Mouse (Mus musculus): ENCODE results near the gene Otp. TPM values are rescaled to one million over a fixed set of nuclear protein-coding genes. Genes with fewer than 3 reads are reported as not detected.
A peak's percentile ranks its signal among the peaks of the same experiment; 100 is the strongest.

The Otp gene
- polyA plus RNA-seq, 1 experiment from 2014 or later, result 2.8 TPM

DNA sequence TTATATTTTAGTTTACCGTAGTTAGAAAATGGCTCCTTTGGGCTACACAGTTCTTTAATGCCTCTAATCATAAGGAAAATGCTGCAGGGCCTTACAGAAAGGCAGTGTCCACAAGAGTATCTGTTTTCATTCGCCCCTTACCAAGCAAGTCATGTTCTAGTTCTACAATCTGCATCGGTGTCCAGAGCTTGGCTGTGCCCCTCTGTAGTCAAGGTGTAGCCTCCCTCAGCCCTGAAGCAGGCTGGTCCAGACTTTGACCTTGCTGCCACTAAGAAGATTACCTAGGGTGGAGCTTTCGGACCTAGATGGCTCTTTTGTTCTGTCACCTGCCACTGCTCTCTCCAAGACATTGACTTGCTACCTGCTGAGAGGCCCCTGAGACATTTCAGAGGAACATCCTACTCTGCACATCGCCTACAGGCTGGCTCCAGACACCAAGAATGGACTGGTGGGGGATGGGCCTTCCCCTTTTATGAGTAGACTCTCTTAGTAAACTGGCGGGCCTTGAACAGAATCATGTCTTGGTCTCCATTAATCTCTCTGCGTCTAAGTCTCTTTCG is 17.3 kb upstream of the Otp start:
- Histone ChIP-seq H3K4me3 (ENCODE audit: low read depth, low read length) (no peak overlapping the region), H3K36me3 (ENCODE audit: control insufficient read depth, insufficient read depth, low read length) (no peaks in the 10 kb centered on the region), H3K4me1 (ENCODE audit: control insufficient read depth, insufficient read depth, low read length) (peaks cover 4% of the 10 kb centered on the region; the same call in 1 of the 2 replicates), H3K9me3 (replicated peaks; ENCODE audit: control insufficient read depth, low read length) (no peaks in the 10 kb centered on the region), H3K27ac (ENCODE audit: low read depth, low read length) (no peak overlapping the region), H3K4me2 (ENCODE audit: low read length) (no peak overlapping the region), H3K9ac (ENCODE audit: low read length) (no peak overlapping the region), H3K27me3 (replicated peaks; ENCODE audit: control insufficient read depth, insufficient read depth, low read length) (peaks cover 20% of the 10 kb centered on the region)
- DNase-seq (ENCODE audit: low spot score), result no peak
- ATAC-seq, result no peak
- 52% methylated on average over 8 of the region's 8 CpGs for WGBS

DNA sequence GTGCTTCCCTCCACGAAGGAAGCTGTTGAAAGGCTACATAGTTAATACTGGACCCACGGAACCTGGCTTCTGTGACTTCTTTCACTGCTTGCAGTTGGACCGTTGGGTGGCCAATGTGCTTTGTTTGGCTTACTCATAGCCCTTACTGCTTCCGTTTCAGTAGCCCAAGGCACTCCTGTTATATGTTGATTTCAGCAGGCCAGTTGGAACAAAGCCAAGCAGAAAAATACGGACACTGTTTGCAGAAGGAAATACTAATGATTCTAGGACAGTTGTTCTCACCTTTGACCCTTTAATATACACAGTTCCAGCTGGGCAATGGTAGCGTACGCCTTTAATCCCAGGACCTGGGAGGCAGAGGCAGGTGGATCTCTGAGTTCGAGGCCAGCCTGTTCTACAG is 16.1 kb upstream of the Otp start:
- Histone ChIP-seq H3K4me1 (ENCODE audit: control insufficient read depth, insufficient read depth, low read length) (peaks cover 4% of the 10 kb centered on the region; the same call in 1 of the 2 replicates), H3K4me2 (ENCODE audit: low read length) (no peak overlapping the region), H3K9ac (ENCODE audit: low read length) (no peak overlapping the region), H3K36me3 (ENCODE audit: control insufficient read depth, insufficient read depth, low read length) (no peaks in the 10 kb centered on the region), H3K27me3 (replicated peaks; ENCODE audit: control insufficient read depth, insufficient read depth, low read length) (peaks cover 31% of the 10 kb centered on the region), H3K9me3 (replicated peaks; ENCODE audit: control insufficient read depth, low read length) (no peaks in the 10 kb centered on the region), H3K4me3 (ENCODE audit: low read depth, low read length) (no peak overlapping the region), H3K27ac (ENCODE audit: low read depth, low read length) (no peak overlapping the region)
- WGBS, result 84% methylated on average over 8 of the region's 8 CpGs
- no peak for DNase-seq (ENCODE audit: low spot score)
- ATAC-seq, result no peak

DNA sequence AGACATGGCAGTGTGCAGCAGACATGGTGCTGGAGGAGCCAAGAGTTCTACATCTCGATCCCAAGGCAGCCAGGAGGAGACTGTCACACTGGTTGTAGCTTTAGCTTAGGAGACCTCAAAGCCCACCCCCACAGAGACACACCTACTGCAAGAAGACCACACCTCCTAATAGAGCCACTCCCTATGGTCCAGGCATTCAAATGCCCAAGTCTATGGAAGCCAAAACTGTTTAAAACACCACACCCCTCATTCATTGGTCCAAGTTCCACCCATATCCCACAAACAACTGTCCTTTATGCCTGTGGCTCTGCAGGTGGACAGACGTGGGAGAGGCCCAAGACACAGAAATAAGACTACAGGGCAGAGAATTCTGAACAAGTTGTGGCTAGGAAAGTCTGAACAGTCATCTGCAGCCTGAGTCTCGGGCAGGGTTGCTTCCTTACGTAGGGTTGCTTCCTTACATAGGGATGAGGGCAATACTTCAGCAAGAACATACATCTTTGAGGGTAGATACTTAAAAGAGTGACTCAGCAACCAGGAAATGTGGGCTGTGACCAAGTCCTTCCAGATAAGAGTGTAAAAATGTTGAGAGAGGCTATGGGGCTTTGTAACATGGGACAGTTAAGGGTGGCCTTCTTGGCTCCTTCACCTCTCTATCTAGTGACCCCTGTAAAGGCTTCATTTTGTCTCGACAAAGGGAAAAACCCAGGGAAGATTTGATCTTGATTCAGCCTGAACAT is 12.7 kb upstream of the Otp start:
- H3K4me1 ChIP-seq (ENCODE audit: control insufficient read depth, insufficient read depth, low read length), result peaks cover under 1% of the 10 kb centered on the region; the same call in 1 of the 2 replicates
- no peak overlapping the region for H3K9ac ChIP-seq (ENCODE audit: low read length)
- no peak overlapping the region for H3K4me3 ChIP-seq (ENCODE audit: low read depth, low read length)
- peaks cover 63% of the 10 kb centered on the region for H3K27me3 ChIP-seq (replicated peaks; ENCODE audit: control insufficient read depth, insufficient read depth, low read length)
- no peak overlapping the region for H3K27ac ChIP-seq (ENCODE audit: low read depth, low read length)
- no peak for ATAC-seq
- no peaks in the 10 kb centered on the region for H3K36me3 ChIP-seq (ENCODE audit: control insufficient read depth, insufficient read depth, low read length)
- no peak for DNase-seq (ENCODE audit: low spot score)
- 72% methylated on average over 5 of the region's 5 CpGs for WGBS
- H3K9me3 ChIP-seq (replicated peaks; ENCODE audit: control insufficient read depth, low read length), result no peaks in the 10 kb centered on the region
- no peak overlapping the region for H3K4me2 ChIP-seq (ENCODE audit: low read length)

DNA sequence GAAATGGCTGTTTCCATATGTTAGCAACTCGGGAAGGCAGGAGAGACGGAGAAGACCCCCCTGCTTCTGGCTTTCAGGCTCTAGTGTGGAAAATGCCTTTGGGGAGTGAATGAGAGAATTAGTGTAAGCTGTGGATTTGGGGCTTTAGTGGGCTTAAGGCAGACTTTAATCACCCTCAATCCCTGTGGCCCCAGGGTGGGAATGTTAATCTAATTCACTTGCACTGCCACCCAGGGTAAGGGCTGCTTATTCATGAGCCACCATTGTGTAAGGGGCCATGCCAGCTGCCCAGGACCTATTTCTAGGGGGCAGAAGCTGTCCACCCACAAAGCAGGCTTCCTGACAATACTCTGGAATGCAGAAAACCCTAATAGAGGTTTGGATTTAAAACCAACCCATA is 8.5 kb upstream of the Otp start:
- ATAC-seq (no peak), DNase-seq (ENCODE audit: low spot score) (no peak)
- Histone ChIP-seq H3K9me3 (replicated peaks; ENCODE audit: control insufficient read depth, low read length) (no peaks in the 10 kb centered on the region), H3K27ac (ENCODE audit: low read depth, low read length) (no peak overlapping the region), H3K27me3 (replicated peaks; ENCODE audit: control insufficient read depth, insufficient read depth, low read length) (peaks cover 90% of the 10 kb centered on the region), H3K9ac (ENCODE audit: low read length) (no peak overlapping the region), H3K4me1 (ENCODE audit: control insufficient read depth, insufficient read depth, low read length) (no peaks in the 10 kb centered on the region), H3K4me3 (ENCODE audit: low read depth, low read length) (no peak overlapping the region), H3K4me2 (ENCODE audit: low read length) (no peak overlapping the region), H3K36me3 (ENCODE audit: control insufficient read depth, insufficient read depth, low read length) (no peaks in the 10 kb centered on the region)
- 7% methylated on average over 2 of the region's 2 CpGs for WGBS

DNA sequence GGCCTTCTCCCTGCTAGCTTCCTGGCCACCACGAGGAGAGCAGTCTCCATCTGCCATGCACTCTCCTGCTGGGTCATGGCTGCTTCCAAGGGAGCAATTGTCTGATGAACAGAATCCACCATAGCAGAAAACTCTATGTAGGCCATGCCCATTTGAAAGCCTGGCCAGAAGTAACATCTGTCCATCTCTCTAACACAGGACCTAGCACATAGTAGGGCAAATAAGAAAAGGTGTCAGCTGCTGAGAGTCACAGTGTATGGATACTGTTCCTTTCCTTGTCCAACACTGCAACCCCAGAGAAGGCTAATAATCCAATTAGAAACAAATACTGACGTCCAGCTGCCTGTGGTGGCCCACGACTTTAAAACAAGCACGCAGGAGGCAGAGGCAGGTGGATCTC is 7.6 kb upstream of the Otp start:
- no peak overlapping the region for H3K4me3 ChIP-seq (ENCODE audit: low read depth, low read length)
- DNase-seq (ENCODE audit: low spot score), result no peak
- no peaks in the 10 kb centered on the region for H3K4me1 ChIP-seq (ENCODE audit: control insufficient read depth, insufficient read depth, low read length)
- no peaks in the 10 kb centered on the region for H3K36me3 ChIP-seq (ENCODE audit: control insufficient read depth, insufficient read depth, low read length)
- H3K9me3 ChIP-seq (replicated peaks; ENCODE audit: control insufficient read depth, low read length), result no peaks in the 10 kb centered on the region
- H3K9ac ChIP-seq (ENCODE audit: low read length), result no peak overlapping the region
- H3K27ac ChIP-seq (ENCODE audit: low read depth, low read length), result no peak overlapping the region
- no peak for ATAC-seq
- 34% methylated on average over 4 of the region's 4 CpGs for WGBS
- H3K4me2 ChIP-seq (ENCODE audit: low read length), result no peak overlapping the region
- H3K27me3 ChIP-seq (replicated peaks; ENCODE audit: control insufficient read depth, insufficient read depth, low read length), result peaks cover 88% of the 10 kb centered on the region

DNA sequence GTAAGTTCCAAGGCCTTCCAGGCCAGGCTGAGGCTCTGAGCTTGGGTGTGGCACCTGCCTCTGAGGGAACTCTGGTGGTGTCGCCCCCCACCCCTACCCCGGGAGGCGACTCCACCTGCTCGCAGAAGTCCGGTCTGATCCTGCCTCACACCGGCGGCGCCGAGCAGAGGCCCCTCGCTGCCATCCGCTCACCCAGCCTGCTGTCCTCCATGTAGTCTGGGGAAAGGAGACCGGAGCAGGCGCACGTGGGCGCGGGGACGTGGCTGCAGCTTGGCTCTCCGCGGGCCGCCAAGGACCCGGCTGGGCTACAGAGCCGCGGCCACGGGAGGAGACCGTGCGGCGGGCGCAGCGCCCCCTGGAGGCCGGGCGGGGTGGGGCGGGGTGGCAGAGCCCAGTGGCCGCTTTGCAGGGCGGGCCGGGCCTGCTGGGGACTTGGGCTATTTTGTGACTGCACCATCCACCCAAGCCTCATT is 6.9 kb upstream of the Otp start:
- peak; percentile 82 for ATAC-seq
- peaks cover 89% of the 10 kb centered on the region for H3K27me3 ChIP-seq (replicated peaks; ENCODE audit: control insufficient read depth, insufficient read depth, low read length)
- H3K9me3 ChIP-seq (replicated peaks; ENCODE audit: control insufficient read depth, low read length), result no peaks in the 10 kb centered on the region
- DNase-seq (ENCODE audit: low spot score), result peak; percentile 54
- H3K36me3 ChIP-seq (ENCODE audit: control insufficient read depth, insufficient read depth, low read length), result no peaks in the 10 kb centered on the region
- under 1% methylated on average over 30 of the region's 35 CpGs for WGBS
- H3K4me3 ChIP-seq (ENCODE audit: low read depth, low read length), result peak overlapping the region; percentile 16; the same call in 1 of the 2 replicates
- H3K4me2 ChIP-seq (ENCODE audit: low read length), result peak overlapping the region; percentile 46
- no peaks in the 10 kb centered on the region for H3K4me1 ChIP-seq (ENCODE audit: control insufficient read depth, insufficient read depth, low read length)
- H3K27ac ChIP-seq (ENCODE audit: low read depth, low read length), result no peak overlapping the region
- H3K9ac ChIP-seq (ENCODE audit: low read length), result no peak overlapping the region

DNA sequence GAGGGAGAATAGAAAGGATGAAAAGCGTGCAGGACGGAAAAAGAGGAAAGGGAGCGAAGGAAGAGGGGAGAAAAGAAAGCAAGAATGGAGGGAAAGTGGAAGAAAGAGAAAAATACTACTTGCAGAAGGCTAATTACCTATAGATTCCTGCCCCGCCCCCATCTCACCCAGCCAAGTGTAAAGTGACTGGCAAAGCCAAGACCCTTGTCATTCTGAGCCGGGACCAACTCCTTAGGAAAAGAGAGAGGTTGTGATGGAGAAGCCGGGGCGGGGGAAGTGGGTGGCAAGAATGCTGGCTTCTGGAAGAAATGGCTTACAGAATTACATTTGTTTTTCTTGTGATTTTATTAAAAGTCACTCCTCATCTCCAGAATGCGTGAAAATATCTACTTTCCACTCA is 5.9 kb upstream of the Otp start:
- peak overlapping the region; percentile 46 for H3K4me2 ChIP-seq (ENCODE audit: low read length)
- 2% methylated on average over 8 of the region's 8 CpGs for WGBS
- DNase-seq (ENCODE audit: low spot score), result peak; percentile 25
- no peak overlapping the region for H3K27ac ChIP-seq (ENCODE audit: low read depth, low read length)
- H3K36me3 ChIP-seq (ENCODE audit: control insufficient read depth, insufficient read depth, low read length), result no peaks in the 10 kb centered on the region
- ATAC-seq, result no peak
- no peak overlapping the region for H3K9ac ChIP-seq (ENCODE audit: low read length)
- H3K4me3 ChIP-seq (ENCODE audit: low read depth, low read length), result no peak overlapping the region
- peaks cover 83% of the 10 kb centered on the region for H3K27me3 ChIP-seq (replicated peaks; ENCODE audit: control insufficient read depth, insufficient read depth, low read length)
- H3K9me3 ChIP-seq (replicated peaks; ENCODE audit: control insufficient read depth, low read length), result no peaks in the 10 kb centered on the region
- H3K4me1 ChIP-seq (ENCODE audit: control insufficient read depth, insufficient read depth, low read length), result no peaks in the 10 kb centered on the region

DNA sequence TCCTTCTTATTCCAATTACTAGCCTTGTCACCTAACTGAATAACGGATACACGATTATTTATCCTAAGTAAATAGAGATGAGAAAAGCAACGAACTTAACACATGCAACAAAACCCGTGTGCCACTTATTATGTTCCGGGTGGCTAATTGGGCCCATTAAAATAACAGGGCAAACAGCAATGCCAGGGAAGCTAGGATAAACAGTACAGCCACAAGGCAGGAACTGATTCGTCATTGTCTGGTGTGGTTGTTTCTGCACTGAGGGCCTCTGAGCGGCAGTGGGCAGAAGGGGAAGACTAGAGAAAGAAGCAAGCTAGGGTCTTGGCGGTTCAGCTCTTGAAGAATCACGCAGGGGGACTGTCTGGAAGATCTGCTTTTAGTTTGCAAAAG is 5.3 kb upstream of the Otp start:
- Histone ChIP-seq H3K27me3 (replicated peaks; ENCODE audit: control insufficient read depth, insufficient read depth, low read length) (peaks cover 83% of the 10 kb centered on the region), H3K4me2 (ENCODE audit: low read length) (no peak overlapping the region), H3K4me3 (ENCODE audit: low read depth, low read length) (no peak overlapping the region), H3K36me3 (ENCODE audit: control insufficient read depth, insufficient read depth, low read length) (no peaks in the 10 kb centered on the region), H3K9ac (ENCODE audit: low read length) (no peak overlapping the region), H3K9me3 (replicated peaks; ENCODE audit: control insufficient read depth, low read length) (no peaks in the 10 kb centered on the region), H3K4me1 (ENCODE audit: control insufficient read depth, insufficient read depth, low read length) (no peaks in the 10 kb centered on the region), H3K27ac (ENCODE audit: low read depth, low read length) (no peak overlapping the region)
- ATAC-seq (no peak), DNase-seq (ENCODE audit: low spot score) (no peak)
- 1% methylated on average over 9 of the region's 9 CpGs for WGBS

DNA sequence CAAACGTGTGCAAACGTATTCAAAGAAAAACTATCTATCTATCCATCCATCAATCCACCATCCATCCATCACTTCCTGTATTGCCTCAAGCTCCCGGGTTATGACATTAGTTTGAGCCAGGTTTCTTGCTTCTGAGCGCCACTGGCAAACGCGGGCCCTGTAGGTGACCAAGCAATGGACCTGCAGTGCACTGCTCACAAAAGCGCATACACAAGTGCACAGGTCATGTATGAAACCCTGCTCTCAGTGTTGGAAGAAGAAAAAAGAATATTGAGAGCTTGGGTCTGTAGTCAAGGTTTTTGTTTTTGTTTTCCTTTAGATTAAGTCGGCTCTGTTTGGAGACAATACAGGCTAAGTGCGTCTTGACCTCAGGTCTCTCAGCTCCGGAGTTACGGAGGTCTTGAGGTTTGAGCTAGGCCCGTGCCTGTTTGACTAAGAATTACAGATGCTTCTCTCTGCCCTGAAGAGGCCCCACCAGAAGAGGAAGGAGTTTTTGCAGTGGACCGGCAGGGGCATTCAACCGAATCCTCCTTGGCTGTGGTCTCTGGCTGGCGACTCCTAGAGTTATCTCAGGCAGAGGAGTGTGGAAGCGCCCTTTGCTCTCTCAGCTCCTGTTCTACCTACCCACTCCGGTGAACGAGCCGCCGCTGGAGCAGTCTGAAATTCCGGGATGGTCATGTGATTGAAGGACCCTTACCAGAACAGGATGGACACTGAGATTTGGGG is 4.8 kb upstream of the Otp start:
- ATAC-seq, result no peak
- no peaks in the 10 kb centered on the region for H3K4me1 ChIP-seq (ENCODE audit: control insufficient read depth, insufficient read depth, low read length)
- no peak overlapping the region for H3K4me2 ChIP-seq (ENCODE audit: low read length)
- peaks cover 85% of the 10 kb centered on the region for H3K27me3 ChIP-seq (replicated peaks; ENCODE audit: control insufficient read depth, insufficient read depth, low read length)
- no peak for DNase-seq (ENCODE audit: low spot score)
- H3K27ac ChIP-seq (ENCODE audit: low read depth, low read length), result no peak overlapping the region
- H3K9me3 ChIP-seq (replicated peaks; ENCODE audit: control insufficient read depth, low read length), result no peaks in the 10 kb centered on the region
- H3K4me3 ChIP-seq (ENCODE audit: low read depth, low read length), result no peak overlapping the region
- no peak overlapping the region for H3K9ac ChIP-seq (ENCODE audit: low read length)
- WGBS, result 2% methylated on average over 21 of the region's 21 CpGs
- H3K36me3 ChIP-seq (ENCODE audit: control insufficient read depth, insufficient read depth, low read length), result no peaks in the 10 kb centered on the region

Measured in forebrain, embryonic 14.5 days (tissue).